Mouse (Mus musculus) CH12.LX (cell line): ENCODE data around the gene Egfl7. TPM values are rescaled to one million over a fixed set of nuclear protein-coding genes. Genes with fewer than 3 reads are reported as not detected.

Experiments
- DNase-seq: peaks from one replicate; pipeline ENCODE4 v3.0.0-alpha.2; 2013; ENCODE audit errors: extremely low read depth
- H3K27ac ChIP-seq: 2 replicates; pipeline ENCODE4 v1.5.1; 2012; ENCODE audit warnings: low read depth, mild to moderate bottlenecking, control low read depth, moderate library complexity; ENCODE audit not compliant: insufficient read depth
- H3K27me3 ChIP-seq: replicated peaks from 2 replicates; pipeline ENCODE3; 2012; ENCODE audit warnings: inconsistent platforms
- H3K36me3 ChIP-seq, 2 experiments: replicated peaks in 1 of 2; 2 replicates each; pipeline versions ENCODE3 to v1.6.1; 2012; ENCODE audit warnings: inconsistent platforms in 1 of 2, low read length in 1 of 2, mild to moderate bottlenecking in 1 of 2, mixed read lengths in 1 of 2, moderate library complexity in 1 of 2; ENCODE audit not compliant: control insufficient read depth in 1 of 2, insufficient read depth in 1 of 2
- H3K4me1 ChIP-seq, 2 experiments: 2 replicates each; pipeline ENCODE4 v1.6.1; 2012; ENCODE audit warnings: inconsistent platforms in 1 of 2, moderate library complexity in 1 of 2; ENCODE audit not compliant: insufficient read depth in 2 of 2, control insufficient read depth in 1 of 2
- H3K4me2 ChIP-seq: 2 replicates; pipeline ENCODE4 v1.6.1; 2012; ENCODE audit warnings: low read depth, mild to moderate bottlenecking, control low read depth; ENCODE audit not compliant: poor library complexity, insufficient read depth, severe bottlenecking
- H3K4me3 ChIP-seq, 3 experiments: fragments of 150-350 bp in 1 of 3; sonication (generic) in 1 of 3; replicated peaks in 1 of 3; 2 replicates each; pipeline versions ENCODE3 to v1.5.1; 2011 to 2012; ENCODE audit warnings: low read depth in 2 of 3, low read length in 2 of 3, mild to moderate bottlenecking in 2 of 3, moderate library complexity in 2 of 3, control low read depth in 1 of 3, improper control_type of control experiment in 1 of 3, inconsistent platforms in 1 of 3, mixed read lengths in 1 of 3; ENCODE audit not compliant: poor library complexity in 1 of 3
- H3K79me2 ChIP-seq: replicated peaks from 2 replicates; pipeline ENCODE4 v1.6.1; 2012; ENCODE audit warnings: mild to moderate bottlenecking, moderate library complexity; ENCODE audit not compliant: control insufficient read depth, poor library complexity, insufficient read depth, severe bottlenecking; ENCODE audit errors: extremely low read depth
- H3K9ac ChIP-seq: 2 replicates; pipeline ENCODE4 v1.6.1; 2012; ENCODE audit warnings: low read depth, mild to moderate bottlenecking, control low read depth, moderate library complexity; ENCODE audit not compliant: insufficient read depth
- H3K9me3 ChIP-seq: replicated peaks from 2 replicates; pipeline ENCODE3; 2012; ENCODE audit warnings: low read length, inconsistent platforms, mixed read lengths
- CHD2 ChIP-seq: IDR thresholded peaks from 2 replicates; pipeline ENCODE4 v1.6.1; 2011; ENCODE audit warnings: low read length, improper control_type of control experiment
- CTCF ChIP-seq, 2 experiments: IDR thresholded peaks in 1 of 2; conservative IDR thresholded peaks in 1 of 2; 2 replicates each; pipeline ENCODE4 v1.5.1; 2011 to 2012; ENCODE audit warnings: low read depth in 2 of 2, low read length in 2 of 2, improper control_type of control experiment in 1 of 2, inconsistent platforms in 1 of 2, mild to moderate bottlenecking in 1 of 2, moderate library complexity in 1 of 2
- ETS1 ChIP-seq: conservative IDR thresholded peaks from 2 replicates; pipeline ENCODE4 v1.6.1; 2012; ENCODE audit warnings: low read depth, mild to moderate bottlenecking, inconsistent platforms, low read length, improper control_type of control experiment, moderate library complexity
- HCFC1 ChIP-seq: IDR thresholded peaks from 2 replicates; pipeline ENCODE4 v1.6.1; 2012; ENCODE audit warnings: low read depth, mild to moderate bottlenecking, inconsistent platforms, low read length, improper control_type of control experiment
- IRF4 ChIP-seq: IDR thresholded peaks from 2 replicates; pipeline ENCODE4 v1.6.1; 2014; ENCODE audit warnings: low read depth, mild to moderate bottlenecking, inconsistent platforms, low read length, improper control_type of control experiment
- JUN ChIP-seq: IDR thresholded peaks from 2 replicates; pipeline ENCODE4 v1.6.1; 2011; ENCODE audit warnings: low read depth, mild to moderate bottlenecking, low read length, improper control_type of control experiment, moderate library complexity; ENCODE audit not compliant: insufficient read depth
- KAT2A ChIP-seq: IDR thresholded peaks from 2 replicates; pipeline ENCODE4 v1.6.1; 2012; ENCODE audit warnings: low read length, improper control_type of control experiment, inconsistent platforms; ENCODE audit not compliant: insufficient replicate concordance
- MAX ChIP-seq: IDR thresholded peaks from 2 replicates; pipeline ENCODE4 v1.6.1; 2011; ENCODE audit warnings: low read length, improper control_type of control experiment
- MEF2A ChIP-seq: IDR thresholded peaks from 2 replicates; pipeline ENCODE4 v1.6.1; 2014; ENCODE audit warnings: low read depth, mild to moderate bottlenecking, inconsistent platforms, low read length, improper control_type of control experiment, borderline replicate concordance
- MXI1 ChIP-seq: IDR thresholded peaks from 2 replicates; pipeline ENCODE4 v1.6.1; 2011; ENCODE audit warnings: mild to moderate bottlenecking, low read depth, low read length, improper control_type of control experiment
- NELFE ChIP-seq: IDR thresholded peaks from 2 replicates; pipeline ENCODE4 v1.6.1; 2011; ENCODE audit warnings: low read depth, low read length, improper control_type of control experiment
- NRF1 ChIP-seq: IDR thresholded peaks from 2 replicates; pipeline ENCODE4 v1.6.1; 2014; ENCODE audit warnings: low read depth, mild to moderate bottlenecking, inconsistent platforms, low read length, improper control_type of control experiment, moderate library complexity
- PAX5 ChIP-seq: IDR thresholded peaks from 2 replicates; pipeline ENCODE4 v1.6.1; 2012; ENCODE audit warnings: low read length, inconsistent platforms, mixed read lengths
- RAD21 ChIP-seq: IDR thresholded peaks from 2 replicates; pipeline ENCODE4 v1.6.1; 2011; ENCODE audit warnings: low read depth, mild to moderate bottlenecking, low read length, improper control_type of control experiment, moderate library complexity
- RCOR1 ChIP-seq: conservative IDR thresholded peaks from 2 replicates; pipeline ENCODE4 v1.6.1; 2012; ENCODE audit warnings: low read depth, mild to moderate bottlenecking, inconsistent platforms, low read length, improper control_type of control experiment
- SIN3A ChIP-seq: IDR thresholded peaks from 2 replicates; pipeline ENCODE4 v1.6.1; 2012; ENCODE audit warnings: low read length, improper control_type of control experiment, inconsistent platforms
- SMC3 ChIP-seq: IDR thresholded peaks from 2 replicates; pipeline ENCODE4 v1.6.1; 2011; ENCODE audit warnings: low read depth, low read length, improper control_type of control experiment
- TCF12 ChIP-seq: IDR thresholded peaks from 2 replicates; pipeline ENCODE4 v1.6.1; 2014; ENCODE audit warnings: low read depth, mild to moderate bottlenecking, inconsistent platforms, low read length, improper control_type of control experiment
- ZMIZ1 ChIP-seq: IDR thresholded peaks from 2 replicates; pipeline ENCODE4 v1.6.1; 2012; ENCODE audit warnings: low read depth, mild to moderate bottlenecking, inconsistent platforms, low read length, improper control_type of control experiment
- ZNF384 ChIP-seq: IDR thresholded peaks from 2 replicates; pipeline ENCODE4 v1.6.1; 2012; ENCODE audit warnings: low read depth, low read length, improper control_type of control experiment, inconsistent platforms
- dilution Hi-C: fragments of 300-500 bp; cut with MboI; formaldehyde crosslinking; loops from 2 replicates; pipeline ENCODE4 v1.14.3; 2020; ENCODE audit warnings: low sequenced_read_pairs; ENCODE audit not compliant: extremely low pct_unique_long_range_greater_than_20kb, extremely low pct_ligation_motif_present
- in situ Hi-C: fragments of 300-500 bp; cut with MboI; formaldehyde crosslinking; loops from 3 replicates; pipeline ENCODE4 v1.14.3; 2019; ENCODE audit warnings: low sequenced_read_pairs, low pct_ligation_motif_present, low pct_unique_long_range_greater_than_20kb, mixed read lengths
- polyA plus RNA-seq: library from polyadenylated mRNA; unstranded; fragments of >175 nt; gene quantifications from 2 replicates; pipeline ENCODE4 v1.2.1, GENCODE M21; 2012; ENCODE audit warnings: low read depth; ENCODE audit not compliant: insufficient read length
- total RNA-seq, 2 experiments: library from RNA; depleted of rRNA; stranded (reverse); fragments of 300-350 nt in 1 of 2; fragments of >200 nt in 1 of 2; gene quantifications; 2 replicates each; pipeline ENCODE4 v1.2.3; 2012 to 2014

The Egfl7 gene
- total and polyA plus RNA-seq, 3 experiments, result 20.1 to 39.3 (median 24.7) TPM

DNA sequence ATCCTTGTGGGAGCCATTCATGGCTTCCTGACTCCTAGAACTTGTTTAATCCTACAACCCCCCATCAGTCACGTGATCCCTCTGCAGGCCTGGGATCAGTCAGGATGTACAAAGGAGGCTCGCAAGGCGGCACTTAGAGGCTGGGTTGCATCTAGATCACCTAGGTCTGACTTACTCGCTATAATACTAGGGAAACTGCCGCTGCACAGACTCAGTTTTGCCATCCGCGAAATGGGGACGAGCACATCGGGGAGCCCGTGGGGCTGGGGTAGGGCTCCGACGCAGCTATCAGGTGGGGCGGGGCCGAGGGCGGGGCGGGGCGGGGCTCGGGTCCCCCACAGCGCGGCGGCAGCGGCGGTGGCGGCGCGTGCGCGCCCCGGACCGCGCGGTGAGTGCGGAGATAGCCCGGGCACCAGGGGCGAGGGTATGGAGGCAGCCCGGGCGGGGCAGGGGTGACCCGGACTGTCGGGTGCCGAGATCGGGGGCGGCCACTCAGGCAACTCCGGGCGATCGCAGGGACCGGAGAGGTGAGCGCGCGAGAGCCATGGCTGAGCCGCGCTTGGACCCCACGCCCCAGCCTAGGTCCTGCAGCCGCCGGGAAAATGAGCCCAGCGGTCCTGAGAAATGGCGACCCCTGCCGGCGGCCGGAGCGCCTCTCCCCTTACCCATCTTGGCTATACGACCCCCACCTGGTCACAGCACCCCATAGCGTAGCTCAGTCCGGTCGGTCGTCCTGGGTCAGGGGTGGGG lies 6.7 kb downstream of the Egfl7 start, which contains the start of gene Gm20532 (continued):
- TF ChIP-seq NELFE (peak; percentile 61; the same call in 1 of the 2 replicates), JUN (no peak), ZMIZ1 (no peak; the same call in 1 of the 2 replicates), MXI1 (no peak), RCOR1 (no peak), IRF4 (0 out of 2 replicates have a peak, but pooled peaks have one; percentile 9), SIN3A (peak; percentile 20; the same call in 1 of the 2 replicates), SMC3 (peak; percentile 35)

DNA sequence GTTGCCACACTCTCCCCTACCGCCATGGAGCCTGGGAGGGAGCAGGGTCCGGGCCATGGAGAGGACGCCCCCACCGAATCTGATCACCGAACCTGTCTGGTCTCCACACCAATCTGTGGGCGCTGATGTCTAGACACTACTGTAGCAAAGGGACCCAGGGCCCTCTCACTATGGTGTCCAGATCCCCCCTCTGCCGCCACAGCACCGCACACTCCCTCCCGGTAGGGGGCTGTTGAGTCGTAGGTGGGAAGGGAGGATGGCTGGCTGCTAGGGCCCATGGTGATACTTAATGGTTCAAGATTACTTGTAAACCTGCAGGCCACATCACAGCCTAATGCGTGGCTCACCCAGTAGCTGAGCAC lies 7.2 kb downstream of the Egfl7 start:
- Histone ChIP-seq H3K4me3 (peak overlapping the region; percentile 46 to 73 (median 61)), H3K9me3 (no peaks in the 10 kb centered on the region), H3K27me3 (peaks cover 32% of the 10 kb centered on the region), H3K9ac (peak overlapping the region; percentile 65), H3K36me3 (peaks cover 0 to 15% of the 10 kb centered on the region in 2 experiments), H3K4me2 (peak overlapping the region; percentile 31), H3K79me2 (no peaks in the 10 kb centered on the region), H3K4me1 (peaks cover 6 to 17% of the 10 kb centered on the region in 2 experiments), H3K27ac (no peak overlapping the region)
- no peak for DNase-seq
- in situ Hi-C loops, result no loop called here
- TF ChIP-seq CTCF (conservative IDR thresholded peaks at IDR 0.05 in 1 of 2, IDR thresholded peaks at IDR 0.05 in 1 of 2; ENCODE audit: low read depth in 2 of 2, low read length in 2 of 2) (no peak), ETS1 (no peak), CHD2 (no peak), KAT2A (no peak), SIN3A (no peak), ZNF384 (no peak), MEF2A (no peak)
- dilution Hi-C loops, result no loop called here

DNA sequence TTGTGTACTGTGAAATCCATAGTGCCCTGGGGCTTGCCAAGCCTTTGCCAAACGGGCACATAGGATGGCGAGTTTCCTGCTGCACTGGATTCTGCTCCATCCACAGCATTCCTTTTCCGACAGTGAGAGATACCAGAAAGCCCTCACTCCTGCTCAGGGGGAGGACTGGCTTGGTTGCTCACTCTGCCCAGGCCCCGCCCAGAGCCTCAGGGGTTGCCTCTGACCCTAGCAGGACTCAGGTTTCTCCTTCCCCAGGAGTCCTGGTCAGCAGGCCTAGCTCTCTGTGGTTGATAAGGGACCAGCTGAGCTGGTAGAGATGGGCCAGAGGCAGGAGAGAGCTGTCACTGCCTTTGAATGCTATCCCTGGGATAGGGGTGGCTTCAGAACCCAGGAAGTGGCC lies 8.8 kb downstream of the Egfl7 start:
- no peak overlapping the region for H3K9ac ChIP-seq
- no peak overlapping the region for H3K27ac ChIP-seq
- peaks cover 3 to 11% of the 10 kb centered on the region in 2 experiments; a peak in 3 of 4 replicates for H3K4me1 ChIP-seq
- DNase-seq, result no peak
- H3K4me2 ChIP-seq, result no peak overlapping the region
- H3K36me3 ChIP-seq, result peaks cover 0 to 26% of the 10 kb centered on the region in 2 experiments
- H3K79me2 ChIP-seq, result no peaks in the 10 kb centered on the region
- H3K27me3 ChIP-seq, result peaks cover 23% of the 10 kb centered on the region
- H3K4me3 ChIP-seq, result no peak overlapping the region
- dilution Hi-C loops, result no loop called here
- no peaks in the 10 kb centered on the region for H3K9me3 ChIP-seq
- in situ Hi-C loops, result no loop called here
- no peak for TF ChIP-seq NRF1
- TF ChIP-seq TCF12, result no peak
- TF ChIP-seq MEF2A, result no peak
- TF ChIP-seq NELFE, result no peak
- no peak for TF ChIP-seq PAX5
- no peak for TF ChIP-seq MAX
- TF ChIP-seq HCFC1, result no peak
- no peak for TF ChIP-seq CHD2
- no peak for TF ChIP-seq RAD21
